Mouse (Mus musculus) forebrain, postnatal 0 days (tissue): Measurements from ENCODE around the gene Gm37240. TPM values are rescaled to one million over a fixed set of nuclear protein-coding genes. Genes with fewer than 3 reads are reported as not detected.

Source experiments
- ATAC-seq: fragments of 200-750 bp; cut with Nextera tagmentation; 2 replicates; pipeline ENCODE4 v1.8.0; 2017; ENCODE audit warnings: mild to moderate bottlenecking, moderate library complexity
- DNase-seq: peaks from one replicate; pipeline ENCODE4 v3.0.0-alpha.2; 2015
- H3K27ac ChIP-seq: fragments of 300-500 bp; sonication (generic); 2 replicates; pipeline ENCODE4 v1.5.1; 2014; ENCODE audit warnings: low read depth, mild to moderate bottlenecking, antibody characterized with exemption, low read length, moderate library complexity, mixed read lengths
- H3K27me3 ChIP-seq: fragments of 300-500 bp; sonication (generic); 2 replicates; pipeline ENCODE4 v1.6.1; 2014; ENCODE audit warnings: mild to moderate bottlenecking, low read length, mixed read lengths; ENCODE audit not compliant: insufficient read depth
- H3K36me3 ChIP-seq: fragments of 300-500 bp; sonication (generic); 2 replicates; pipeline ENCODE4 v1.6.1; 2014; ENCODE audit warnings: mild to moderate bottlenecking, moderate library complexity; ENCODE audit not compliant: insufficient read depth
- H3K4me1 ChIP-seq: fragments of 300-500 bp; sonication (generic); 2 replicates; pipeline ENCODE4 v1.6.1; 2014; ENCODE audit warnings: antibody characterized with exemption; ENCODE audit not compliant: insufficient read depth
- H3K4me2 ChIP-seq: fragments of 300-500 bp; sonication (generic); 2 replicates; pipeline ENCODE4 v1.6.1; 2014; ENCODE audit warnings: low read depth, mild to moderate bottlenecking, moderate library complexity
- H3K4me3 ChIP-seq: fragments of 300-500 bp; sonication (generic); 2 replicates; pipeline ENCODE4 v1.5.1; 2014; ENCODE audit warnings: low read depth, low read length, mixed read lengths
- H3K9ac ChIP-seq: fragments of 300-500 bp; sonication (generic); 2 replicates; pipeline ENCODE4 v1.6.1; 2014; ENCODE audit warnings: mild to moderate bottlenecking
- H3K9me3 ChIP-seq: fragments of 300-500 bp; sonication (generic); 2 replicates; pipeline ENCODE4 v1.6.1; 2016; ENCODE audit warnings: low read length
- CTCF ChIP-seq: sonication (generic); IDR thresholded peaks from 2 replicates; pipeline ENCODE4 v1.5.1; 2016; ENCODE audit warnings: antibody characterized with exemption, control low read depth, low read depth
- WGBS: fragments of 180-500 bp; shearing (Covaris S2); extraction: QIAGEN DNeasy Blood & Tissue Kit; methylation state at CpG from one replicate; pipeline ENCODE4 v1.1.7; 2014; 5-methylcytosine and 5-hydroxymethylcytosine counted together
- polyA plus RNA-seq: library from polyadenylated mRNA; unstranded; fragments of >200 nt; fragmentation: Nextera tagmentation; extraction: Ambion mirVana; gene quantifications from 2 replicates; pipeline ENCODE4 v1.2.1, GENCODE M21; 2015
- total RNA-seq: library from RNA; depleted of rRNA; stranded (reverse); fragments of >200 nt; gene quantifications from 2 replicates; pipeline ENCODE4 v1.2.3, GENCODE M21; 2014

Gm37240 gene
- total and polyA plus RNA-seq, 2 experiments from 2014 or later, result 0.67 to 1.2 TPM

GRCm38 (mm10) chr3:85005257-85005656 lies 882.1 kb downstream of the Gm37240 start:
- Histone ChIP-seq H3K36me3 (no peaks in the 10 kb centered on the region), H3K27ac (no peak overlapping the region)
- no peak for ATAC-seq

GRCm38 (mm10) chr3:84988880-84989279 lies 898.4 kb downstream of the Gm37240 start:
- WGBS, result 92% methylated on average over 4 of the region's 4 CpGs
- DNase-seq, result no peak

More at GRCm38 (mm10) chr3:85005257-85005656, 882.1 kb downstream of the Gm37240 start:
- 83% methylated on average over 2 of the region's 2 CpGs for WGBS
- Histone ChIP-seq H3K9ac (no peak overlapping the region), H3K4me3 (no peak overlapping the region), H3K9me3 (no peaks in the 10 kb centered on the region), H3K4me1 (no peaks in the 10 kb centered on the region), H3K4me2 (no peak overlapping the region), H3K27me3 (no peaks in the 10 kb centered on the region)
- TF ChIP-seq CTCF, result no peak
- no peak for DNase-seq

GRCm38 (mm10) chr3:84985121-84985625 lies 902.1 kb downstream of the Gm37240 start:
- H3K4me1 ChIP-seq, result no peaks in the 10 kb centered on the region
- TF ChIP-seq CTCF, result no peak
- H3K9me3 ChIP-seq, result no peaks in the 10 kb centered on the region
- H3K27ac ChIP-seq, result no peak overlapping the region
- no peak overlapping the region for H3K9ac ChIP-seq
- no peak overlapping the region for H3K4me3 ChIP-seq
- no peak for DNase-seq
- WGBS, result 88% methylated on average over 8 of the region's 8 CpGs
- no peak overlapping the region for H3K4me2 ChIP-seq
- H3K27me3 ChIP-seq, result no peaks in the 10 kb centered on the region
- no peak for ATAC-seq
- peaks cover 2% of the 10 kb centered on the region; the same call in 1 of the 2 replicates for H3K36me3 ChIP-seq

More at GRCm38 (mm10) chr3:84988880-84989279, 898.4 kb downstream of the Gm37240 start:
- Histone ChIP-seq H3K4me3 (no peak overlapping the region), H3K27ac (no peak overlapping the region), H3K4me1 (no peaks in the 10 kb centered on the region), H3K9ac (no peak overlapping the region), H3K9me3 (0 out of 2 replicates have a peak, but pooled peaks cover 6% of the 10 kb centered on the region), H3K27me3 (no peaks in the 10 kb centered on the region), H3K4me2 (no peak overlapping the region), H3K36me3 (no peaks in the 10 kb centered on the region)
- no peak for TF ChIP-seq CTCF
- no peak for ATAC-seq

- 73% methylated on average over 4 of the region's 4 CpGs for WGBS
- no peak overlapping the region for H3K27ac ChIP-seq
- no peak for TF ChIP-seq CTCF
Observed at GRCm38 (mm10) chr3:84982688-84983087, 904.6 kb downstream of the Gm37240 start.

GRCm38 (mm10) chr3:84980158-84980557 lies 907.2 kb downstream of the Gm37240 start:
- Histone ChIP-seq H3K4me1 (no peaks in the 10 kb centered on the region), H3K4me3 (no peak overlapping the region), H3K9me3 (no peaks in the 10 kb centered on the region), H3K27ac (no peak overlapping the region), H3K27me3 (no peaks in the 10 kb centered on the region), H3K4me2 (no peak overlapping the region), H3K36me3 (peaks cover 29% of the 10 kb centered on the region), H3K9ac (no peak overlapping the region)
- DNase-seq (no peak), ATAC-seq (peak; percentile 29; the same call in 1 of the 2 replicates)
- TF ChIP-seq CTCF, result no peak
- WGBS, result 100% methylated on average over 2 of the region's 2 CpGs

More at GRCm38 (mm10) chr3:84982688-84983087, 904.6 kb downstream of the Gm37240 start:
- Histone ChIP-seq H3K4me2 (no peak overlapping the region), H3K36me3 (peaks cover 12% of the 10 kb centered on the region), H3K9ac (no peak overlapping the region), H3K4me3 (no peak overlapping the region), H3K27me3 (no peaks in the 10 kb centered on the region), H3K9me3 (no peaks in the 10 kb centered on the region), H3K4me1 (no peaks in the 10 kb centered on the region)
- no peak for DNase-seq
- ATAC-seq, result no peak

GRCm38 (mm10) chr3:84978676-84979075 lies 908.6 kb downstream of the Gm37240 start:
- DNase-seq, result no peak
- Histone ChIP-seq H3K4me3 (no peak overlapping the region), H3K4me1 (no peaks in the 10 kb centered on the region), H3K27me3 (no peaks in the 10 kb centered on the region), H3K27ac (no peak overlapping the region), H3K9me3 (no peaks in the 10 kb centered on the region), H3K9ac (no peak overlapping the region), H3K4me2 (no peak overlapping the region), H3K36me3 (peaks cover 36% of the 10 kb centered on the region)
- ATAC-seq, result no peak
- TF ChIP-seq CTCF, result no peak
- 78% methylated on average over 11 of the region's 11 CpGs for WGBS

GRCm38 (mm10) chr3:84974193-84974592 lies 913.1 kb downstream of the Gm37240 start:
- no peak for ATAC-seq
- Histone ChIP-seq H3K27me3 (no peaks in the 10 kb centered on the region), H3K27ac (no peak overlapping the region), H3K4me3 (no peak overlapping the region), H3K4me1 (no peaks in the 10 kb centered on the region), H3K4me2 (no peak overlapping the region), H3K9ac (no peak overlapping the region), H3K36me3 (peaks cover 52% of the 10 kb centered on the region; the same call in 1 of the 2 replicates), H3K9me3 (no peaks in the 10 kb centered on the region)
- TF ChIP-seq CTCF, result no peak
- no peak for DNase-seq
- WGBS, result 96% methylated on average over 9 of the region's 9 CpGs
